Comparison of ENCODE assay signal across 9 mouse cellular contexts in genomic region chr19:7019191-7019590, GRCm38 (mm10). TPM values are rescaled to one million over a fixed set of nuclear protein-coding genes. Genes with fewer than 3 reads are reported as not detected.
A peak's percentile ranks its signal among the peaks of the same experiment; 100 is the strongest.
DNase-seq lines count a peak whose midpoint lies in the region; ATAC-seq and TF ChIP-seq lines count a peak whose summit lies in the region.
"Had no signal": no experiment of that assay in that cellular context is flagged by ENCODE, and none has a peak within 500 bp of the region (broad histone marks: within the 10 kb centered on the region; RNA-seq: fewer than 3 reads in every experiment).

Gene Fermt3 (minus strand): TSS chr19:7019469.

- H3K79me2 ChIP-seq in macrophage (ENCODE audit: inconsistent target): peaks cover 45% of the 10 kb centered on the region

- no peak within 1 kb of the TSS for H3K9ac ChIP-seq in forebrain, postnatal 0 days
- H3K9ac ChIP-seq: neural tube, embryonic 13.5 days had no signal

- no peak for ATAC-seq in forebrain, postnatal 0 days

- WGBS in macrophage (ENCODE audit: missing documents): 1% methylated on average over 5 of the region's 5 CpGs
- WGBS in forebrain, postnatal 0 days: 86% methylated on average over 5 of the region's 5 CpGs

- DNase-seq in kidney, postnatal 36 days: peak; percentile 23 to 45
- no peak for DNase-seq in kidney, adult 11 months
- DNase-seq in c-Kit-positive CD71-negative TER-119-negative erythroid progenitor cells, embryonic 14.5 days (ENCODE audit: low read depth): peak; percentile 68
- peak; percentile 39 for DNase-seq in heart, postnatal 4 days
- DNase-seq in thymus, postnatal 10 days (ENCODE audit: low spot score in 2 of 2): peak; percentile 82 to 86
- no peak for DNase-seq in forebrain, postnatal 0 days
- no peak for DNase-seq in right cerebral cortex, postnatal 36 days (ENCODE audit: low spot score in 2 of 2)

- H3K9me3 ChIP-seq in forebrain, postnatal 0 days (ENCODE audit: low read length): no peaks in the 10 kb centered on the region
- H3K9me3 ChIP-seq: neural tube, embryonic 13.5 days had no signal

- no peak for TF ChIP-seq CTCF in forebrain, postnatal 0 days (IDR thresholded peaks at IDR 0.05; ENCODE audit: low read depth)

- H3K4me2 ChIP-seq in forebrain, postnatal 0 days (ENCODE audit: low read depth): no peak within 1 kb of the TSS
- H3K4me2 ChIP-seq: neural tube, embryonic 13.5 days had no signal

- peaks cover 53% of the 10 kb centered on the region; the same call in 1 of the 2 replicates for H3K36me3 ChIP-seq in macrophage (ENCODE audit: inconsistent target)
- peaks cover 53% of the 10 kb centered on the region for H3K36me3 ChIP-seq in forebrain, postnatal 0 days (ENCODE audit: insufficient read depth)

- no peaks in the 10 kb centered on the region for H3K27me3 ChIP-seq in forebrain, postnatal 0 days (ENCODE audit: insufficient read depth, low read length)
- H3K27me3 ChIP-seq: neural tube, embryonic 13.5 days had no signal

- H3K27ac ChIP-seq in macrophage: peak within 1 kb of the TSS; percentile 100
- H3K27ac ChIP-seq in forebrain, postnatal 0 days (ENCODE audit: low read depth, low read length): no peak within 1 kb of the TSS
- H3K27ac ChIP-seq: neural tube, embryonic 13.5 days had no signal

- no peaks in the 10 kb centered on the region for H3K4me1 ChIP-seq in forebrain, postnatal 0 days (ENCODE audit: insufficient read depth)
- H3K4me1 ChIP-seq: neural tube, embryonic 13.5 days had no signal

- H3K4me3 ChIP-seq in macrophage (ENCODE audit: inconsistent target): peak within 1 kb of the TSS; percentile 88
- H3K4me3 ChIP-seq in forebrain, postnatal 0 days (ENCODE audit: low read depth, low read length): no peak within 1 kb of the TSS
- H3K4me3 ChIP-seq: neural tube, embryonic 13.5 days had no signal

RNA-seq across cellular contexts. Expression of gene Fermt3, which starts in this region (rescaled TPM):
- total RNA-seq in heart, postnatal 4 days (2021): 1 to 10 TPM; 3.5 to 3.7 TPM
- total RNA-seq in macrophage (2018; cell fraction: chromatin; rRNA removed): 100 to 1,000 TPM in 25 of 26 experiments, 10 to 100 TPM in 1; 37.2 to 733 (median 434) TPM
- total RNA-seq in macrophage (2018; cell fraction: cytosol; rRNA removed): 100 to 1,000 TPM; 156 to 317 (median 234) TPM
- total RNA-seq in macrophage (2018; cell fraction: nucleus; rRNA removed): 100 to 1,000 TPM in 24 of 26 experiments, 10 to 100 TPM in 2; 63.6 to 558 (median 382) TPM
- 194 to 236 TPM (median 225 TPM) in 3 replicates for polyA plus RNA-seq in macrophage (2018)
- 4.4 and 6.0 TPM in 2 replicates for total RNA-seq in forebrain, postnatal 0 days (2014; rRNA removed)
- 2.6 and 3.6 TPM in 2 replicates for polyA plus RNA-seq in forebrain, postnatal 0 days (2015; fragmentation: Nextera tagmentation; extraction: Ambion mirVana)

Comparison
In these comparisons a context has a peak if more than half of its experiments do, and no peak if none do; other contexts are left out.
1. RNA of gene Fermt3 (polyA plus RNA-seq): 194 to 236 TPM in macrophage; 2.6 to 3.6 TPM in forebrain, postnatal 0 days; every median in the first group is over 10 times any median in the second.
2. DNase-seq: peak in kidney, postnatal 36 days (2 of 2), c-Kit-positive CD71-negative TER-119-negative erythroid progenitor cells, embryonic 14.5 days (single experiment), heart, postnatal 4 days (single experiment) and thymus, postnatal 10 days (2 of 2); none in kidney, adult 11 months (single experiment), forebrain, postnatal 0 days (single experiment) and right cerebral cortex, postnatal 36 days (0 of 2).